Mouse (Mus musculus) intestine, embryonic 16.5 days (tissue): ENCODE data around the gene Ltb. TPM values are rescaled to one million over a fixed set of nuclear protein-coding genes. Genes with fewer than 3 reads are reported as not detected.

Experiments
- ATAC-seq: fragments of 200-750 bp; cut with Nextera tagmentation; 2 replicates; pipeline ENCODE4 v1.8.0; 2017; ENCODE audit warnings: moderate TSS enrichment, moderate library complexity
- H3K27ac ChIP-seq: fragments of 300-500 bp; sonication (generic); 2 replicates; pipeline ENCODE4 v1.5.1; 2014; ENCODE audit warnings: mild to moderate bottlenecking, low read length
- H3K27me3 ChIP-seq: fragments of 300-500 bp; sonication (generic); replicated peaks from 2 replicates; pipeline ENCODE4 v1.6.1; 2014; ENCODE audit warnings: low read length, control low read depth, mixed read lengths; ENCODE audit not compliant: control insufficient read depth, insufficient read depth
- H3K36me3 ChIP-seq: fragments of 300-500 bp; sonication (generic); 2 replicates; pipeline ENCODE4 v1.6.1; 2014; ENCODE audit warnings: low read length, control low read depth; ENCODE audit not compliant: control insufficient read depth, insufficient read depth
- H3K4me1 ChIP-seq: fragments of 300-500 bp; sonication (generic); 2 replicates; pipeline ENCODE4 v1.6.1; 2014; ENCODE audit warnings: low read length, control low read depth, mixed read lengths; ENCODE audit not compliant: control insufficient read depth, insufficient read depth
- H3K4me2 ChIP-seq: fragments of 300-500 bp; sonication (generic); 2 replicates; pipeline ENCODE4 v1.6.1; 2014; ENCODE audit warnings: low read depth, low read length, control low read depth
- H3K4me3 ChIP-seq: fragments of 300-500 bp; sonication (generic); 2 replicates; pipeline ENCODE4 v1.5.1; 2014; ENCODE audit warnings: mild to moderate bottlenecking, low read length
- H3K9ac ChIP-seq: fragments of 300-500 bp; sonication (generic); 2 replicates; pipeline ENCODE4 v1.6.1; 2014; ENCODE audit warnings: low read depth, low read length
- H3K9me3 ChIP-seq: fragments of 300-500 bp; sonication (generic); 2 replicates; pipeline ENCODE4 v1.6.1; 2016; ENCODE audit warnings: low read length, control low read depth; ENCODE audit not compliant: control insufficient read depth
- WGBS: fragments of 180-500 bp; shearing (Covaris S2); extraction: QIAGEN DNeasy Blood & Tissue Kit; methylation state at CpG from one replicate; pipeline ENCODE4 v1.1.7; 2014; 5-methylcytosine and 5-hydroxymethylcytosine counted together
- polyA plus RNA-seq: library from polyadenylated mRNA; unstranded; fragments of >200 nt; fragmentation: Nextera tagmentation; extraction: Ambion mirVana; gene quantifications from 2 replicates; pipeline ENCODE4 v1.2.1, GENCODE M21; 2015

Gene Ltb
- polyA plus RNA-seq, 1 experiment from 2014 or later: 4.4 TPM

- no peak overlapping the region for H3K27ac ChIP-seq
- H3K4me2 ChIP-seq: no peak overlapping the region
- no peaks in the 10 kb centered on the region for H3K27me3 ChIP-seq
- 67% methylated on average over 3 of the region's 3 CpGs for WGBS
- ATAC-seq: no peak
- no peaks in the 10 kb centered on the region for H3K4me1 ChIP-seq
- no peaks in the 10 kb centered on the region for H3K9me3 ChIP-seq
- no peak overlapping the region for H3K9ac ChIP-seq
- H3K4me3 ChIP-seq: no peak overlapping the region
- no peaks in the 10 kb centered on the region for H3K36me3 ChIP-seq
Measured at GRCm38 (mm10) chr17:35210593-35210992, 16.4 kb downstream of the Ltb start.

- Histone ChIP-seq H3K27me3 (no peaks in the 10 kb centered on the region), H3K4me2 (no peak overlapping the region), H3K9me3 (no peaks in the 10 kb centered on the region), H3K36me3 (no peaks in the 10 kb centered on the region), H3K4me3 (no peak overlapping the region), H3K27ac (no peak overlapping the region), H3K9ac (no peak overlapping the region), H3K4me1 (no peaks in the 10 kb centered on the region)
- WGBS: 86% methylated on average over 5 of the region's 5 CpGs
- ATAC-seq: no peak
Measured at GRCm38 (mm10) chr17:35213071-35213470, 18.8 kb downstream of the Ltb start.

- H3K27me3 ChIP-seq: no peaks in the 10 kb centered on the region
- peaks cover 7% of the 10 kb centered on the region; the same call in 1 of the 2 replicates for H3K4me1 ChIP-seq
- no peak for ATAC-seq
- H3K9me3 ChIP-seq: no peaks in the 10 kb centered on the region
- no peak overlapping the region for H3K27ac ChIP-seq
- H3K36me3 ChIP-seq: no peaks in the 10 kb centered on the region
- no peak overlapping the region for H3K4me2 ChIP-seq
- no peak overlapping the region for H3K9ac ChIP-seq
- WGBS: 81% methylated on average over 18 of the region's 18 CpGs
- no peak overlapping the region for H3K4me3 ChIP-seq
Measured at GRCm38 (mm10) chr17:35218516-35219193, 24.4 kb downstream of the Ltb start.

- no peak for ATAC-seq
- Histone ChIP-seq H3K36me3 (no peaks in the 10 kb centered on the region), H3K4me2 (no peak overlapping the region), H3K4me1 (peaks cover 7% of the 10 kb centered on the region; the same call in 1 of the 2 replicates), H3K4me3 (no peak overlapping the region), H3K27ac (no peak overlapping the region; the same call in 1 of the 2 replicates), H3K9me3 (no peaks in the 10 kb centered on the region), H3K27me3 (no peaks in the 10 kb centered on the region), H3K9ac (no peak overlapping the region)
- WGBS: 73% methylated on average over 6 of the region's 6 CpGs
Measured at GRCm38 (mm10) chr17:35219601-35220041, 25.4 kb downstream of the Ltb start.

- Histone ChIP-seq H3K9ac (peak within 1 kb of the TSS; percentile 29; the same call in 1 of the 2 replicates), H3K36me3 (0 out of 2 replicates have a peak, but pooled peaks cover 3% of the 10 kb centered on the region), H3K4me2 (no peak within 1 kb of the TSS), H3K4me1 (peaks cover 7% of the 10 kb centered on the region; the same call in 1 of the 2 replicates), H3K9me3 (no peaks in the 10 kb centered on the region), H3K4me3 (no peak within 1 kb of the TSS), H3K27ac (peak within 1 kb of the TSS; percentile 76), H3K27me3 (no peaks in the 10 kb centered on the region)
- peak; percentile 55; the same call in 1 of the 2 replicates for ATAC-seq
- 68% methylated on average over 28 of the region's 28 CpGs for WGBS
Measured at GRCm38 (mm10) chr17:35220156-35220952, 26.1 kb downstream of the Ltb start, which contains the start of gene Gm16181. TSS of gene Gm16181 (plus strand) at chr17:35220834.

DNA sequence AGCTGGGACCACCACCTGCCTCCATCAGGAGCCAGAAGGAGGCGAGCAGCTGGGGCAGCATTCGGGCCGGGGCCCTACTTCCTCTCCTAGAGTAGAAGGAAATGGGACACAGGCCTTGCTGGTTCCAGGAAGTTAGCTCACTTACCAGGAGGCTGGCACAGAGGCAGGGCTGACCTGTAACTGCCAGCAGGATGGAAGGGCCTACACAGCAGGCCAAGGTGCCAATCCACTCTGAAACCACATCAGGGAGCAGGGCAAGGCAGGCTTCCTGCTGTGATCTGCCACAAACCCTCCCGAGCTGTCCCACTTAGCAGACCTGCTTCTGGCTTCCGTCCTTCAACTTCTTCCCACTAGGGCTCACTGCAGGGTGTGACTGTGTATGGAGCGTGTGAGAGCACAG, 28.1 kb downstream of the Ltb start:
- Histone ChIP-seq H3K4me2 (no peak overlapping the region), H3K4me1 (peaks cover 10% of the 10 kb centered on the region; the same call in 1 of the 2 replicates), H3K9me3 (no peaks in the 10 kb centered on the region), H3K9ac (no peak overlapping the region), H3K4me3 (no peak overlapping the region), H3K27me3 (no peaks in the 10 kb centered on the region), H3K36me3 (peaks cover 3% of the 10 kb centered on the region; the same call in 1 of the 2 replicates), H3K27ac (0 out of 2 replicates have a peak overlapping the region, but pooled peaks have one; percentile 42)
- 51% methylated on average over 6 of the region's 6 CpGs for WGBS
- ATAC-seq: no peak

GRCm38 (mm10) chr17:35224641-35225040, 30.4 kb downstream of the Ltb start:
- Histone ChIP-seq H3K4me2 (no peak overlapping the region), H3K4me1 (peaks cover 10% of the 10 kb centered on the region; the same call in 1 of the 2 replicates), H3K27me3 (no peaks in the 10 kb centered on the region), H3K9me3 (no peaks in the 10 kb centered on the region), H3K36me3 (peaks cover 5% of the 10 kb centered on the region; the same call in 1 of the 2 replicates), H3K27ac (no peak overlapping the region), H3K4me3 (no peak overlapping the region), H3K9ac (no peak overlapping the region)
- ATAC-seq: no peak
- WGBS: 95% methylated on average over 4 of the region's 4 CpGs

GRCm38 (mm10) chr17:35225456-35225855, 31.2 kb downstream of the Ltb start:
- no peaks in the 10 kb centered on the region for H3K27me3 ChIP-seq
- H3K27ac ChIP-seq: no peak overlapping the region
- H3K4me3 ChIP-seq: no peak overlapping the region
- no peak overlapping the region for H3K4me2 ChIP-seq
- 92% methylated on average over 5 of the region's 5 CpGs for WGBS
- no peak for ATAC-seq
- peaks cover 6% of the 10 kb centered on the region; the same call in 1 of the 2 replicates for H3K4me1 ChIP-seq
- peaks cover 5% of the 10 kb centered on the region; the same call in 1 of the 2 replicates for H3K36me3 ChIP-seq
- H3K9ac ChIP-seq: no peak overlapping the region
- no peaks in the 10 kb centered on the region for H3K9me3 ChIP-seq

- no peak overlapping the region for H3K4me2 ChIP-seq
- H3K27me3 ChIP-seq: no peaks in the 10 kb centered on the region
- 83% methylated on average over 14 of the region's 14 CpGs for WGBS
- H3K4me3 ChIP-seq: no peak overlapping the region
- 0 out of 2 replicates have a peak overlapping the region, but pooled peaks have one; percentile 19 for H3K27ac ChIP-seq
- peaks cover 5% of the 10 kb centered on the region; the same call in 1 of the 2 replicates for H3K36me3 ChIP-seq
- H3K9ac ChIP-seq: no peak overlapping the region
- peaks cover 3% of the 10 kb centered on the region; the same call in 1 of the 2 replicates for H3K4me1 ChIP-seq
- no peaks in the 10 kb centered on the region for H3K9me3 ChIP-seq
- no peak for ATAC-seq
Measured at GRCm38 (mm10) chr17:35226561-35227046, 32.4 kb downstream of the Ltb start.
